Mouse (Mus musculus) cerebellum, postnatal 36 days (tissue): Measurements from ENCODE around the gene Zfp709.
A peak's percentile ranks its signal among the peaks of the same experiment; 100 is the strongest.
"Not testable (repeated sequence)": the region's sequence is repeated elsewhere in the genome, so short reads cannot be mapped to it uniquely, and the experiment has no call there.

Source experiments
- DNase-seq, 2 experiments: peaks; one replicate each; pipeline ENCODE4 v3.0.0; 2021 to 2022; ENCODE audit warnings: mixed read lengths in 2 of 2

Gene Zfp709

DNA sequence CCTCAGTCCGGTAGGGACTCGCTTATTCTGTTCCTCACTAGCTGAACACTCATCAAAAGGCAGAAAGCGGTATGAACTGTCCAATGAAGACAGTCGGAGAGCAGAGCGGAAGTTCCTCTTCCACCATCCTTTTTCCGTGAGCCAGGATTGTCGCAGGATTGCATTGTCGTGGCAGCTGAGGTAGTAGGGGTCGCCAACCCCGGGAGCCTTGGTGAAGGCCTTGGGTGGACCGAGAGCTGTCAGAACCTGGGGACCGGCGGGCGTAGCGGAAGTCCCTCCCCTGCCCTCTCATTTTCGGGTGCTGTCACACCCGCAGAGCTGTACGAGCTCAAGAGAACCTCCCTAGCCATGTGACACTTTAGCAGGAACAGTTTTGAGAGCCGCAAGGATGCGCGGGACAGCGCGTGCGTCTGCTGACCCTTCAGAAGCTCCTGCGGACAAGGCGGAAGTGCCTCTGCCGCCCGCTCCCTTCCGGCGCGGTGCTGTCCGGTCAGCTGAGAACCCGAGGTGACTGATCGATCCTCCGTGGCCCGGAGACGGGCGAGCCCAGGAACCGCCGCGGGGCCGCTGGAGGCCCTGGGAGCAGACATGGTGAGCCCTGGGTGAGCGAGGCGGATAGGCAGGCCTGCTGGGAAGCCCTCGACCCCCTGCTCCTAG is at the start of gene Zfp709:
Zfp709 (plus strand) TSS at position 402 of the 657 bp plus-strand sequence.
- DNase-seq, result peak; percentile 72 to 73

DNA sequence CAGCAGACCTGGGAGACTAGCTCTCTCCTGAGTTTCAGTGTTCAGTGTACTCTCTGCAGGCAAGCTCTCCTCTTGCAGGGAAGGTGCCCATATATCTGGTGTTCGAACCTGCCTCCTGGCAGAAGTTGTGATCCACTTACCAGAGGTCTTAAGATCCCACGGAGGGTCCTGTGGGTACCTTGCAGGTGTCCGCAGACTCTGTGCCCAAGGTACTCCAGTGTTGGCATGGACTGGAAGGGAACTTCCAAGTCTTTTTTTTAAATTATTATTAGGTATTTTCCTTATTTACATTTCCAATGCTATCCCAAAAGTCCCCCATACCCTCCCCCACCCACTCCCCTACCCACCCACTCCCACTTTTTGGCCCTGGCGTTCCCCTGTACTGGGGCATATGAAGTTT is 43.6 kb upstream of the Zfp709 start:
- not testable (repeated sequence) for DNase-seq

DNA sequence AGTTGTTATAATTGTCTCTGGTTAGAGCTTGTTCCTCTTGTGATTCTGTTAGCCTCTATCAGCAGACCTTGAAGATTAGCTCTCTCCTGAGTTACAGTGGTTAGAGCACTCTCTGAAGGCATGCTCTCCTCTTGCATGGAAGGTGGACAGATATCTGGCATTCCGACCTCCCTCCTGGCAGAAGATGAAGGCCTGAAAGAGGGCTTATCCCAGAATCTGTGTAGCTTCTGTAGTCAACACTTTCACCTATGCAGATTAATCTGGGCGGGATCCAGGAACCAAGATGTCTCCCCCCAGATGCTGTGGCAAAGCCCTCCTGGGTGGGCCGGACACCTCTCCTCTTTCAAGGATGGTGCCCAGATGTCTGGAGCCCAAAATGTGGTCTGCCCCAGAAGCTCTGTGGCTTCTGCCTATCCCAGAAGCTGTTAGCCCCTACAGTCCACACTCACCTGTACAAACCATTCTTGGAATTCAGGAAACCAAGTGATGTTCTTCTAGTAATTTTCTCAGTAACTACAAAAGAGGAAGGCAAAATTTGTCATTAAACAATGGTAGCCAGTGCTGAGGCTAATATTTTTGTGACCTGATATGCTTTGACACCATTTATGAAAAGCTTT is 40.5 kb upstream of the Zfp709 start:
- not testable (repeated sequence) for DNase-seq

- not testable (repeated sequence) for DNase-seq
Observed at GRCm38 (mm10) chr8:71842476-71842875, 39.3 kb upstream of the Zfp709 start.

DNA sequence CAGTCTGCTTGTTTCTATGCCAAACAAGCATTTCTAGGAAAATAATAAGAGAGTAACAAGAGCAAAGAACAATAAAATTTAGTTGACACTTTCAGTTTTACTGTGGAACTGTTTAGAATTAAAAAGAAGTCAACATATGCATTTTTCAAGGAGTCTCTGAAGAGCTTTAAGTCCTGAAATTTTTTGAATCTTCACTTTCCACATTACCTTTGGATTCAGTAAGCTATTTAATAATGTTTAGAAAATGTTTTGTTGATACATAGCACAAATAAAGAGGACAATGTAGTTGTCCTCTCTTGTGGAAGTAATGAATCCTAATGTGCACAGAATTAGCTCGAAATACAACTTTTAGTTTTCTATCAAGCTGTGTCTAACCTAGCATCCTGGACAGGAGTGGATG is 37.4 kb upstream of the Zfp709 start:
- not testable (repeated sequence) for DNase-seq

- DNase-seq, result not testable (repeated sequence)
Observed at GRCm38 (mm10) chr8:71845993-71846483, 35.8 kb upstream of the Zfp709 start.

DNA sequence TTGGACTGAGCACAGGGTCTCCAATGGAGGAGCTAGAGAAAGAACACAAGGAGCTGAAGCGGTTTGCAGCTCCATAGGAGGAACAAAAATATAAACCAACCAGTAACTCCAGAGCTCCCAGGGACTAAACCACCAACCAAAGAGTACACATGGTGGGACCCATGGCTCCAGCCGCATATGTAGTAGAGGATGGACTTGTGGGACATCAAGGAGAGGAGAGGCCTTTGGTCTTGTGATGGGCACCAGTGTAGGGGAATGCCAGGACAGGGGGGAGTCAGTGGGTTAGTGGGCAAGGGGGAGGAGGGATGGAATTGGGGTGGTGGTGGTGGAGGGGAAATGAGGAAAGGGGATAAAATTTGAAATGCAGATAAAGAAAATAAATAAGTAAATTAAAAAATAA is 35.1 kb upstream of the Zfp709 start:
- DNase-seq, result not testable (repeated sequence)

DNA sequence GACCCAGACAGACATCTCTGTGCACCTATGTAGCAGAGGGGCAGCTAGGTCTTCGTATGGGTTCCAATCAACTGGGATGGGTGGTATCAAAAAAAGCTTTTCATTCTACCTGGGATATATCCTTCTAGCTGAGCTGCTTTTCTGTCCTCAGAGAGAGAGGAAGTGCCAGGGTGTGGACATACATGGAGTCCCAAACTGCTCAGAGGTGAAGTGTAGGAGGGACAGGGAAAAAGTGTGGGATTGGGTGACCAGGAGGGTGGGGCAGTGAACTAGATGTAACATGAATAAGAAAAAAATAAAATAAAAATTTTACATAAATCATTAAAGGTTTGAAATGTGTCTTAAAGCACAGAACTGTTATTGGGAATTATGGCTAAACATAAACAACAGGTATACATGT is 30.8 kb upstream of the Zfp709 start:
- not testable (repeated sequence) for DNase-seq

DNA sequence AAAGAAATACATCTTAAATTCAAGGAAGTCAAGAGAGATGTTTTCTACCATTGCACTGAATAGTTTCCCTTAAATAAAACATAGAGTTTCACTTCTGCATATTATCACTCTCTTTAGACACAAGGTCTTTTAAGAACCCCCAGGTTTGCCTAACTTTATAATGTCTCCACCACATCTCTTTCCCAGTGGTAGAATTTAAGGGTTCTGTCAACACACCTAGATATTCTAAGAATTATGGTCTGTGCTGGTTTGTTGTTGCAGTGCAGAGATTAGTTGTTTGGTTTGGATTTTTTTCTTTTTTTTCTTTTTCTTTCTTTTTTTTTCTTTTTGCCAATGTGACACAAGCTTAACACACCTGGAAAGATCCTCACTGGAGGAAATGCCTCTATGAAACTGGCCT is 28.5 kb upstream of the Zfp709 start:
- DNase-seq, result not testable (repeated sequence)

- not testable (repeated sequence) for DNase-seq
Observed at GRCm38 (mm10) chr8:71856630-71857328, 25.0 kb upstream of the Zfp709 start.

DNA sequence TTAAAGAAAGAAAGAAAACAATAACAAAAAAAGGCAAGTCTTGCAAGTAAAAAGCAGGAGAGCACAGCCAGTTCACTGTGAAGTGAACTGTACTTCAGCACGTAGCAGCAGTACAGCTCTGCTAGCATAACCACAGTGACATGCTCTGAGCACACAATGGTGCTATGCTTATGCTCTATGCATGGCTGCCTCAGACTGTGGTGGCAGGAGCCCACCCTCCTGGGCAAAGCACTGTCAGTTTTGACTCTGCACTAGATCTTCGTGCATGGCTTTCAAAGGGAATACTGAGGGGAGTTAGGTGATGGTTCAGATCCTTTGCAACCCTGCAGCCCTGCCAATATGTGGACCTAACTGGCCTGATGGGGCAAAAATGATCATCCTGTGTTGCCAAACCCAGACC is 24.5 kb upstream of the Zfp709 start:
- not testable (repeated sequence) for DNase-seq

- not testable (repeated sequence) for DNase-seq
Observed at GRCm38 (mm10) chr8:71861551-71861950, 20.3 kb upstream of the Zfp709 start.

DNA sequence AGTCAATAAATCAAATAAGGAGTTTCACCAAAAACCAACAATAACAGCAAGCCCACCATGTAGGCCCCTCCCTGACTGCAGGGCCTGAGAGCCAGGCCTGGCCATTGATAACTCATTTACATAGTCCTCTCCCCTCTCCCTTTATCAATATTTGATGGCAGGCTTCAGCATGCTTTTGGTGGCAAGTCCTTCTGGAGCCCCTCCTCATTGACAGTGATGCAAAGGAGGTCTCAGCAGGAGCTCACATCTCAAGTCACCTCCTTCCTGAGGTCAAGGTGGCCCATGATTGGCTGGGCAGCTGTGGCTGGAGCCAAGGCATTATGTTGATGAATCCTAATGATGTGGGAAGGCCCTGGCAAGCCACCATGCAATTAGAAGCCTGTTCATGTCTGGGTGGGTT is 19.8 kb upstream of the Zfp709 start:
- not testable (repeated sequence) for DNase-seq

- DNase-seq, result not testable (repeated sequence)
Observed at GRCm38 (mm10) chr8:71900666-71901065, 18.8 kb downstream of the Zfp709 start.

DNA sequence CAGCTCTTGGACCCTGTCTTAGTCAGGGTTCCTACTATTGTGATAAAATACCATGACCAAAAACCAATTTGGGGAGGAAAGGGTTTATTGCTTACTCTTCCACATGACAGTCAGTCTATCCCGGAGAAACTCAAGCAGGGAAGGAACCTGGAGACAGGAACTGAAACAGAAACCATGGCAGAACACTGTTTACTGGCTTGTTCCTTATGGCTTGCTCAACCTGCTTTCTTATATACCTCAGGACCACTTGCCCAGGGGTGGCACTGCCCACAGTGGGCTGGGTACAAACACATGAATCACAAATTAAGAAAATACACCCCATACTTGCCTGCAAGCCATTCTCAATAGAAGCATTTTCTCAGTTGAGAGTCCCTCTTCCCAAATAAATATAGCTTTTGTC is 21.3 kb downstream of the Zfp709 start:
- DNase-seq, result not testable (repeated sequence)

DNA sequence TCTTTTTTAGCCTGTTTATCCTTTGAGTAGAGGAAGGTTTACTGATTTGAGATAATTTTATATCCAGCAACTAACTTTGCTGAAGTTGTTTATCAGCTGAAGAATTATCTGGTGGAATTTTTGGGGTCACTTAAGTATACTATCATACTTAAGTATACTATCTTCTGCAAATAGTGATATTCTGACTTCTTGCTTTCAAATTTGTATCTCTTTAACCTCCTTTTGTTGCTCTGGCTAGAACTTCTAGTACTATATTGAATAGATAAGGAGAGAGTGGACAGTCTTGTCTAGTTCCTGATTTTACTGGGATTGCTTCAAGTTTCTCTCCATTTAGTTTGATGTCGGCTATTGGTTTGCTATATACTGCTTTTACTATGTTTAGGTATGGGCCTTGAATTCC is 25.0 kb downstream of the Zfp709 start:
- DNase-seq, result no peak

GRCm38 (mm10) chr8:71907798-71908257 is 26.0 kb downstream of the Zfp709 start:
- no peak for DNase-seq

DNA sequence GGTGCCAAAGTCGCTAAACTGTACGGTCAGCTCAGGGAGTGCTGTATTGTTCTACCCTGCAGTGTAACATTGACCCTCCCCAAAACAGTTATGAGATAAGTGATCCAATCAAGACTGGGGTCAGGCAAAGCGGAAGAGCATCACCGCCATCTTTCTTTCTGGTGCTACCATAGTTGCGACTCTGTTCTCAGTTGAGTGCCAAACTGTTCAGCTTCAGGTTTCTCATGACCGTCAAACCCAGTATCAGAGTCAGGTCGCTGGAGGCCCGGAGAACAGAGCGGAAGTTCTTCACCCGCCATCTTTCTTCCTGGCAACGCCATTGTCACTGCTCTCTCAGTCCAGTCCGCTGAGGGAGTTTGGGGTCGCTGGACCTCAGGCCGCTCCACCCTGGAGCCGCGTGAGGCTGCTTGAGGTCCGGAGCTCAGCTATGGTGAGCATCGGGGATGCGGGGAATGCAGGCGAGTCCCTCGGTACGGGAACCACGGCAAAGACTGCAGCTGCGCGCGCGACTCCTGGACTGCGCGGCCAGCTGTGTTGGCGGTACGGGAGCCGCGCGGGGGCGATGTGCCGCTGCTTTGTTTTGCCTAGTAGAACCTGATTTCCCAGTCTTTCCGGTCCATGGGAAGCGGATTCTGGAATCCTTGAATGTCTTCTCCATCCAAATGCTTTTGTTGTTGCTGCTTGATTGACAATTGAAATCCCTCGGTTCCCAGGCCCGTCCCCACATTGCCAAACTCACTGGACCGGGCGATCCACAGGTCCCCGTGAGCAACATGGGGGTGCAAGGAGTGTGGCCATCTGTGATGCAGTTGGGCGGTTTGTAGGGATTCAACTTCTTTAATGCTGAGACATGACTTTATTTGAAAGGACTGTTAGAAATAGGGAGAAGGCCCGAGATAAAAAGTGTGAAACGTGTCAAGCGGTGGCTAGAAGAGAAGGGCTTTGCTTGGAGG is 26.8 kb downstream of the Zfp709 start, which contains the start of the genes Zfp882 and Zfp617:
Zfp882 (plus strand) TSS at position 300 of the 953 bp plus-strand sequence.
Zfp617 (plus strand) TSS at position 327 of the 953 bp plus-strand sequence.
- DNase-seq, result peak; percentile 90 to 95

DNA sequence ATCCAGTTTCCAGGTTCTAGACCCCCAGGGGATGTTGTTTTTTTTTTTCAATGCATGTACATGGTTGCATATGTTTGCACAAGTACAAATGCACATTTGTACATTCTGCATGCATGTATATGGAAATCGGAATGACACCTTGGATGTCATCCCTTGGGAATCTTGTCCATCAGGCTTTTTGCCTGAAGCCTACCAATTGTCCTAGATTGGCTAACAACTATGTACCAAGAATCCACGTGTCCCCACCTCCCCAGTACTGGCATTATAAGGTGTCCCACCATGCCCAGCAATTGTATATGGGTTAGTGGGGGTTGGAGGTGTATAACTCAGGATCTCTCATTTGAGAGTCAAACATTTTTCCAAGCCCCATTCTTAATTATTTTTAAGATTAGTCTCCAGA is 30.5 kb downstream of the Zfp709 start:
- DNase-seq, result no peak

DNA sequence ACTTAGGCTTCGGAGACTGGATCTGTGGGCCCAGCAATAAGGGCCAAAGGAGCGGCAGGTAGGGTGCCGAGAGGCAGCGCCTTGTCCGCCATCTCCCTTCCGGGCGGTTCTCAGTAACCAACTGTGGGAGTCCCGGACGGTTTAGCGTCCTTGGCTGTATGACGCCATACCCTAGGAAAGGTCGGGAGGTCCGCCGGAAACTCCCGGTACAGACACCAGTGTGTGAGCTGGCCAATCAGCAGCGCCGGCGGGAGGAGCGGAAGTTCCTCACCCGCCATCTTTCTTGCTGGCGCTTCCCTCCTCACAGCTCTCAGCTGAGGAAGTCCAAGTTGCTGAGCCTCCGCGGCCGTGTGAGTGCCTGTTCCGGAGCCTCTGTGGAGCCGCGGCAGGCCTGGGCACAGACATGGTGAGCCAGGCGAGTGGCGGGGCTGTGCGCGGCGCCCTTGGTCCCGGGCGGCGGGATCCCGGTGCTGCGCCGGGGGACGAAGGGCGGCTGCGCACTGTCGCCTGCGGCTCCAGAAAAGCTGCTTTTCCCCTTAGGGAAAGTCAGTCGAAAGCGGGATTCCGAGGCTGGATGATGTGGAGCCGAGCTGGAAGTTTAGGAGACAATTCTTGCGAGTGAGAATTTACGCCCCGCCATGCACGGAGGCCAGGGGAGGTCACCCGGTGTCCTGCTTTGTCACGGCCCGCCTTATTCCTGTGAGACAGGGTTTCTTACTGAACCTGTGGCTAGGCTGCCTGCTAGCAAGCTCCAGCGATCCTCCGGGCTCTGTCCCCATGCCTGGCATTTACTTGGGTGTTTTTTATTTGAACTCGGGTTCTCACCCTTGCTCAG is 41.0 kb downstream of the Zfp709 start:
- peak; percentile 94 for DNase-seq

DNA sequence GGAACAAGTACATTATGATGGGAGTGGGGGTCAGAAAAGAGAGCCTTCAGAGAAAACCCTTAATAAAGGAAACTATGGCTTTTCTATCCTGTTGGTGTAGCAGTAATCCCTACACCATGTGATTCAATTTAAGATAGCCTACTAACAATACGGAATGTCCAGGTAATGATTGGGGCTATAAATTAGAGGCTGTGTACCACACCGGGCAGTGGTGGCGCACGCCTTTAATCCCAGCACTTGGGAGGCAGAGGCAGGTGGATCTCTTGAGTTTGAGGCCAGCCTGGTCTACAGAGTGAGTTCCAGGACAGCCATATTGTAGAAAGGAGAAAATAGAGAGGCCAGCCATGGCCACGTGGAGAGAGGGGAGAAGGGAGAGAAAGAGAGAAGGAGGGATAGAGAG is 44.0 kb downstream of the Zfp709 start:
- no peak for DNase-seq
